Mouse (Mus musculus): ENCODE data around the gene Dlgap1.
A peak's percentile ranks its signal among the peaks of the same experiment; 100 is the strongest.
"Not testable (repeated sequence)": the region's sequence is repeated elsewhere in the genome, so short reads cannot be mapped to it uniquely, and the experiment has no call there.

Dlgap1 gene

DNA sequence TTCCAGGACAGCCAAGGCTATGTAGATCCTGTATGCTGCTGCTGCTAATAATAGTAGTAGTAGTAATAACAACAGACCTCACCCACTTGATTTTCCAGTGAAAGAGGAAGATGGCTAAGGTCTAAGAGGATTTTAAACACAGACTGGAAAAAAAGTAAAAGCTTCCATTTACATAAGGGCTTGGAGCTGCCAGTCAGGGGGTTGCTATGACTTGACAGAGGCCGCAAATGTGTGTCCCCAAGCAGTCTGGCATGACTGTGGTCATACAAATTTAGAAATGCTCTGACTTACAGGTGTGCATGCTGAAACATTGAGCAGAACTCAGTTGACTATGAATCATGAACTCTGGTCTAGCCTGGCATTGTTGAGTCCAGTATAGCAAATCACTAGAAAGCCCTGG lies 839.0 kb downstream of the Dlgap1 start:
- no peak for DNase-seq (ENCODE audit: inconsistent ontology term)

DNA sequence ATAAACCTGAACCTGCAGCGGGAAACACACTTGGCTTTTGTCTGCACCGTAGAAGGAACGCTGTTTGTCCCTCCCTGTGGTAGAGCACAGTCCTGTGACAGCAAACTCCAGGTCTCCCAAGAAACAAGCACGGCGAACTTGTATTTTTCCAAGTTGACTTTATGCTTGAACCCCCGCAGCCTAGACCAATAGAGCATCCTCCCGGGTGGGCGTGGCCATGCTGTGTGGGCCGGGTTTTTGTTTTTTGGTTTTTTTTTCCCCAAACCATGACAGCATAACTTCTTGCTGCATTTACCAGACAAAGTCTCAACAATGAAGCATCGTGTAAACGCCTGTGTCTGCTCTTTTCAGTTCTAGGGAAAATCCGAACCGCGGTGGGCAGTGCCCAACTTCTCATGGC lies 840.0 kb downstream of the Dlgap1 start:
- no peak for DNase-seq (ENCODE audit: inconsistent ontology term)

DNA sequence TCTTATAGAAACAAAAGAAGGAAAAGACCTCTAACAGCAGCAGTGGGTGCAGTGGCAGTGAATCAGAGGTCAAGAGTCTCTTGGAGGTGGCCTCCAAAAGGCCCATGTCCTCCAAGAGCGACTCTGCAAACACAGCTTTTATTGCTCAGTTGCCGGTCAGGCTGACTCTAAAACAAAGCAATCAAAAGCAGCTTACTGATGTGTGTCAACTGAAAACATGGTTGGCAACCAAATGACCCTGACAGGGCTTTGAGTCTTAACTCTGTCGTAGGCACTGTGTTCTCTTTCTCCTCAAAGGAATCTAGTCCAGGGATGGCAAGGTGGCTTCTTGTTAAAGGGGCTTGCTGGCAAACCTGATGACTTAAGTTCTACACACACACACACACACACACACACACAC lies 840.9 kb downstream of the Dlgap1 start:
- DNase-seq (ENCODE audit: inconsistent ontology term): no peak

DNA sequence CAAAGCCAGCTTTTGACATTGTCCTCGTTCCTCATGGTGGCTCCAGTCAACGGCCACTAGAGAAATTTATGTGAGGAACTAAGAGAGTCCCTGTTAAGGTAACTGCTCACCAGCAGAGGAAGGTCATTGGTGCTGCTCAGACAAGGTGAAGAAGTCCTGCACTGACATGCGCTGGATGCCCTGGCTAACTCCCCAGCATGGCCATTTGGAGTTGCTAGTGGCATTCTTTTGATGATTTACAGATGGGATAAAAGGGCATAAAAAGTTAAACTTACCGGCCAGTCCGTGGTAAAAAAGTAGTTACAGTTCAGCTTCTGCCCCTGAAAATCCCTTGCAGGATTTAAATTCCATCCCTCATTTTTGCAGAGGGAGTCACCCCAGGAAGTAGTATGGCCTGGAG lies 841.9 kb downstream of the Dlgap1 start:
- no peak for DNase-seq (ENCODE audit: inconsistent ontology term)

DNA sequence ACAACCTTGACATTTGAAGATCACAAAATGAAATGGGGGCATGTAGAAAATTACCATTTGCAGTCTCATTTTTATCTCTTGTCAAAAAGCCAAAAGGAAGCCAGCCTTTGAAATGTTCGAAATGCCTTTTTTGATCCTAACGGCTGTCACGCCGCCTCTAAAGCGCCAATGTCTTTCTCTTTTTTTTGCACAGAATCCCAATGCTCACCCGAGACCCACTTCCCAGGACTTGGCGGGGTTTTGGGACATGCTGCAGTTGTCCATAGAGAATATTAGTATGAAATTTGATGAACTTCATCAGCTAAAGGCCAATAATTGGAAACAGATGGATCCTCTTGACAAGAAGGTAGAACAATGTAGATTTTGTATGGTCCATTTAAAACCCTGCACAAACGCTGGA lies 846.1 kb downstream of the Dlgap1 start:
- DNase-seq (ENCODE audit: inconsistent ontology term): no peak

DNA sequence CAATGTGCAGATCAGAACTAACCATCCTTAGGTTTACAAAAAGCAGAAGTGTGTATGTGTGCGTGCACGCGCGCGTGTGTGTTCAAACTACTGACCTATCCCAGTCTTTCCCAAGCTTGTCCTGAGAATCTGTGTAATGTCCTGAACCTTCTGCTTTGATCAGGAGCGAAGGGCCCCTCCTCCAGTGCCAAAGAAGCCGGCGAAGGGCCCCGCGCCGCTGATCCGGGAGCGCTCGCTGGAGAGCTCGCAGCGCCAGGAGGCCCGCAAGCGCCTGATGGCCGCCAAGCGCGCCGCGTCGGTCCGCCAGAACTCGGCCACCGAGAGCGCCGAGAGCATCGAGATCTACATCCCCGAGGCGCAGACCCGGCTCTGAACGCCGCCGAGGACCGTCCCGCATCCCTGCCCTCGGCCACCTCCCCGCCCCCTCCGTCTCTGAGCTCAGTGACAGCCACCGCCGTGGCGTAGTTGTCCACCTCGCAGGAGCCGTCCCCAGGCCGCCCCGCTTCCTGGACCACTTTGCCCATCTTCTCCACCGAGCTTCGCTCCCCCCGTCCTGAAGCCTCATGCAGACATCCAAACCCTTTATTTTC lies 849.1 kb downstream of the Dlgap1 start:
- peak; percentile 29 for DNase-seq (ENCODE audit: inconsistent ontology term)

DNA sequence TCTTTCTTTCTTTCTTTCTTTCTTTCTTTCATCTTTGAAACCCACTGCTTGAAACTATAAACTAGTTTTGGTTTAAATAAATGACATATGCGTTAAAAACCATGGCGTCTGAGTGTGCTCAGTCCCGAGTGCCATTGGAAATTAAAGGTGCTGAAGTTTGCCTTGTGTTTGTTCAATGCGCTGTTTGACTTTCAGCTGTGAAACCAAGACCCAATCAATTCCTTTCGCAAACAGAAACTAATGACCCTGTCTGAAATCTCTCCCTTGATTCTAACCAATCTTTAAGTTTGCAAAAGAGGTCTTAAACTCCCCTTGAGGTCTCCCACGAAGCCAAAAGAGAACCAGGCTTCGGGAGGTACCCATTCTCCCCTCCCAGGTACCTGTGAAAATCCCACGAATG lies 854.2 kb downstream of the Dlgap1 start:
- no peak for DNase-seq (ENCODE audit: inconsistent ontology term)

DNA sequence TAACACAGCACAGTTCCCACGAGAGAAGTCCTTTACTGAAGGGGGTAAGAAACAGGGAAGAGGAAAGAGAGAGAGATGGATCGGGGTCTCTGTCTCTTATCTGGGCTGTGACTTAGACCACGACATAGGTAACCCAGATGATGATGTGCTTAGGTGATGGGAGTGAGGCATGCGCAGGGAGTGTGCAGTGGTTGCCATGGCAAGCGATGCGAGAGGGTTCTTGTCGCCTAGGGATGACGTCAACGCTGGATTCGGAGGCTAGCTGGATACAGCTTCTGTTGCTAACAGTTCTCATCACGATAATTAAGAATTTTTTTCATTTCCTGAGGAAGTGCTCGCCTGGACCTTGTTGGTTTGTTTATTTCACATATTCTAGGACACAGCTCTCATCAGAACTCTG lies 857.4 kb downstream of the Dlgap1 start:
- no peak for DNase-seq (ENCODE audit: inconsistent ontology term)

DNA sequence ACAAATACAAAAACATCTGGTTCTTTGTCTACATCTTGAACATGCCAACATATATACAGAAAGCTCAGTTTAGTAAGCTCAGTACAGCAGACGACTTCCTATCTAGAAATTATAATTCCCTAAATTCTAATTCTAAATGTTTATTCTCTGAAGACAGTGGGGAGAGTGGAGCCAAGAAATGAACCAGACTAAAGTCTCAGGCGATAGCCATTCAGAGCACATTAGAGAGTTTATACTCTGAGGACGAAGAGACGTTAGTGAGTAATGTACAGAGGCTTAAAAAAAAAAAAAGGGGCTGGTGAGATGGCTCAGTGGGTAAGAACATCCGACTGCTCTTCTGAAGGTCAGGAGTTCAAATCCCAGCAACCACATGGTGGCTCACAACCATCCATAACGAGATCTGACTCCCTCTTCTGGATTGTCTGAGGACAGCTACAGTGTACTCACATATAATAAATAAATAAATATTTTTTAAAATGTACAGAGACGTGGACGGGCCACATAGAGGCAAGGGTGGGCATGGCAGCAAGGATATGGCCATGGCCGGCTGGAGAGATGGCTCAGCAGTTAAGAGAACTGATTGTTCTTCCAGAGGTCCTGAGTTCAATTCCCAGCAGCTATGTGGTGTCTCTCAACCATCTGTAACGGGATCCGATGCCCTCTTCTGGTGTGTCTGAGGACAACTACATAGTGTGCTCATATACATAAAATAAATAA lies 858.7 kb downstream of the Dlgap1 start:
- DNase-seq (ENCODE audit: inconsistent ontology term): not testable (repeated sequence)

DNA sequence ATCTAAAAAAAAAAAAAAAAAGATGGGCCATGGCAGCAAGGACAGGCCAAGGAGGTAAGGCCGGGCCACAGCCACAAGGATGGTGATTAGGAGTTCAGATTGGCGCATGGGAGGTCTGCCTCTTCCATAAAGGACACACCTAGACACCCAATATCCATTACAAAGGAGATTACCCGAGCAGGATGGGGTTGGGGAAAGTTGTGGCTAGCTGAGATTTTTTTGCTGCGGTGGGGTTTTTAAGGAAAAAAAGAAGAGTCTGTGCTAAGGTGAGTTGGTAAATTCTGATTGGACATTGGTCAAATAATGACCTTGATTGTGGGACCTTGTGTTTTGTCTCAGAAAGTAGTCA lies 859.3 kb downstream of the Dlgap1 start:
- no peak for DNase-seq (ENCODE audit: inconsistent ontology term)

DNA sequence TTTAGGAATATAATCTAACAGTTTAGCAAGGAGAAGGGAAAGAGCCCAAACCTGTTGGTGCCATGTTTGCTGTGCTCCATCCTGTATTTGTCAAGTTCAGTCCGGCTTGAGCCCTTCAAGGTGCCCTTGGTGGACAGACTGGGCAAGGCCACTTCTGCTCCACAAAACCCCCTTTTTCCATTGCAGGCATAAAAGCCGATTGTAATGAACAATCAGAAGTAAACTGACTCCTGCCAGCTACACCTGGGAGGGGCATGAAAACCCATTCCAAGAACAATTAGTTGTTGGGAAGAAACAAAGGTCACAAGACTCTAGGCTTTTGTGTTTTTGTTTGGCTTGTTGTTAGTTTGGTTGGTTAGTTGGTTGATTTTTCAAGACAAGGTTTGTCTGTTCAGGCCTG lies 859.7 kb downstream of the Dlgap1 start:
- no peak for DNase-seq (ENCODE audit: inconsistent ontology term)

DNA sequence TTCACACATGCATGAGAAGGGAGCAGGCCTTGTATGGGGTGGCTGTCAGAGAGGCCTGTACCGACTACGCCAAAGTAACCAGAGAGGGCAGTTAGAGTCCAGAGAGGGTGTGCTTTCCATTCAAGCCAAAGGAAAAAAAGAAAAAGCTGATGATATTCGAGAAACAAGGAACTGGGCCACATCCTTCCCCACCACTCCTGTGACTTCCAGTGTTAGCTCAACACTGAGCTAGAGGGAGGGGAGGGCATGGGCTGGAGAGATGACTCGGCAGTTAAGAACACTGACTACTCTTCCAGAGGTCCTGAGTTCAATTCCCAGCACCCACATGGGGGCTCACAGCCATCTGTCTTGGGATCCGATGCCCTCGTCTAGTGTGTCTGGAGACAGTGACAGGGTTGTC lies 860.3 kb downstream of the Dlgap1 start:
- no peak for DNase-seq (ENCODE audit: inconsistent ontology term)

DNA sequence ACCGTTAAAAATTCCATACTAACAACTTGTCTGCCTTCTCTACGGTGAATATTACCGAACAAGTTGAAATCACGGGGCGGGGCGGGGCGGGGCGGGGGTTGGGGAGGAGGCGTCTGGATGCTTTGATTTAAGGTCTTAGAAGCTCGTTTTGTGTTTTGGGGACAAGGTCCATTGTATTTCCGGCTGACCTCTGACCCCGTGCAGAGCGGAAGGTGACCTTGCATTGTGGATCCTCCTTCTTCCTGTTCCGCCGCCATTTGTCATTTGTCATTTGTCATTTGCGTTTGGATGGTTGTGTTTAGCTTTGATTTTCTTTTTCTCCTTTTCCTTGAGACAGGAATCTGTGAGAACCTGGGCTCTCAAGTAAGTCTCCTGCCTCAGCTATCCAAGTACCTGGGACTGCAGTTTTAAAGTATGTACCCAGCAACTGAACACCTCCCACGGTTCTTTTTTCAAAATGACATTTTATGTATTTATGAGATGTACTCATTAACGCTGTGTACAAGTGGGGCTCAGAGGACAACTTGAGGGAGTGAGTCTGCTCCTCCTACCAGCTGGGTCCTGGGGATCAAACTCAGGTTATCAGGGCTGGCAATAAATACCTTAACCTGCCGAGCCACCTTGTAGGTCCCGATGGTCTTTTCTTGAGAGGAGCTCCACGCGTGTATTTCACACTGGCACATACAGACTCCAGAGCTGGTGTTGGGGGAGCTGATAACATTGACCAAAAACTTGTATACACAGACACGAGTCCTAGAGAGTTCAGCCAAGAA lies 861.3 kb downstream of the Dlgap1 start:
- no peak for DNase-seq (ENCODE audit: inconsistent ontology term)

DNA sequence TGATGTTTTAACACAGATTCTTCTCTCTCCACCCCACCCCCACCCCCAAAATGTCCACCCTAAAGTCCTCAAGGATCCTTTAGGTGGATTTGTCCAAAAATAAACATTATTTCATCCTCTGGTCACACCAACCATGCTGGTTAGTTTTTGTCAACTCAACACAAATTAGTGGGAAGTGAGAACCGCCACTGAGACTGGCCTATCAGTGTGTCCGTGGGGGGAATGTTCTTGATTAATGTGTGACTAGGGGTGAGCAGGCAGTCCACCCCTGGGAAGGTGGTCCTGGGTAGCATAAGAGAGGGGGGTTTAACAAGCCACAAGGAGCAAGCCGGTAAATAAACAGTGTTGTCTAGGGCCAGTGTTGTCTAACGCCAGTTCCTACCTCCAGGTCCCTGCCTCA lies 862.7 kb downstream of the Dlgap1 start:
- DNase-seq (ENCODE audit: inconsistent ontology term): no peak

DNA sequence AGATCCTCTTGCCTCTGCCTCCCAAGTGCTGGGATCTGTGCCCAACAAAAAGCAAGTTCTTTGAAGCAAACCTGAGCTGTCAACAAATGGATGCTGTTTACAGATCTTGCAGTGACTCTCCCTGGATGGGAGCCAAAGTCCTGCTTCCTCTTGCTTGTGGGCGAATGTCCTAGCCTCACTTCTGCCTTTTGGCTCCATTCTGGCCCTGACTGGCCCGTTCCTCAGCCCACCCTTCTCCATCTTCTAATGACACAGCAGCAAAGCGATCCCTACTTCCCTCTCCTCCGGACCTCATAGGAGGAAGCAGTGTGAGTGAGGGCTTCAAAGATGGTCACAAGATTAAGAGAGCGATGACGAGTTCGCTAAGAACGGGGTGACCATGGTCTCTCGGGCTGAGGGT lies 863.7 kb downstream of the Dlgap1 start:
- DNase-seq (ENCODE audit: inconsistent ontology term): no peak

DNA sequence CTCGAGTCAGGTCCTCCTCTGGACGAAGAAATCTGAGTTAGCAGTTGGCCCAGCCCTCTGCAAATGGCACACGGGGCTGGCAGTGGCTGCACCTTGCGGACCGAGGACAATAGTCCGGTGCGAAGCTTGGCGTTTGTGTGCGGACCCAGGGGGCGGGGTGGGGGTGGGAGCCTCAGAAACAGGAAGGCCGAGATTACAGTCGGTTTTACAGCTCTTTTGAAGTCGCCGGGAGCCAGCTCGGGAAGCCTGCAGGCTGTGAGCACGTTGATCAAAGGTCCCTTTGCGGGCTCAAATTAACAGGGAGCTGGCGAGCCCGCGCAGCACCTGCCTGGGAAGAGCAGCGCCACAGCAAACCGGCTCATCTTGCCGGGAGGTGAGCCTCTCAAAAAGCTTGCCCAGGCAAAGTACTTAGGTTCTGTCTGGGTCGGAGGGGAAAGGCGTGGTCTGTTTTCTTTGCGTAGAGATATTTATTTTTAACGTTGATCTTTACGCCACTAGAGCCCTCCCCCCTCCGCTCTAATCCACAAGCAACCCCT lies 865.6 kb downstream of the Dlgap1 start:
- DNase-seq (ENCODE audit: inconsistent ontology term): peak; percentile 65

DNA sequence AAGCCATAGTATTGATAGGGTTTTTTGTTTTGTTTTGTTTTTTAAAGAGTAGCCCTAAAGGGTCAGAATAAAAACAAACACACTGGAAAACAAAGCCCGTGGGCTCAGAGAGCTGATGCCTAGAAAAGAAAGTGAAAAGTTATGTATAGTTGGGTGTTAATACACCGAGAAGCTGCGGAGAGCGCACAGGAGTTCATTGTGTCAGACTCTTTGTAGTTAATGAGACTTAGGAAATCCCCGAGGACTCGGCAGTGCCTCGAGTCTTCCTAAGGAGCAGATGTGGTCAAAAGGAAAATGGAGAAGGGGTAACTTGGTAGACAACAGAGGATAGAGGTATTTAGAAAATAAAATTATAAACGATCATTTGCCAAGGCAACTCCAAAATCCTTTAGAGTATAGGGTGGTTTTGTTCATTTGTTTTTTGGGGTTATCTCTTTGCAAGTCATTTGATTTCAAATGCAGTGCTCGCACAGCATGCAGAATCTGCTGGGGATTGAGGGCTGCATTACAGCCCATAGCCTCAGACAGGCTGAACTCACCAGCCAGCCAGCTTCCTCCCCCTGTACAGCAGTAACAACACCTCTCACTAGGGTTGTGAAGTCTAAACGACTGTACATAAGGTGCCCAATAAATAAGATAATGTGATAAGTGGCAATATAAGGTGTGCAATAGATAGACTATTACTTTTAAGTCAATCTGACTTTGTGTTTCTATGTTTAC lies 866.4 kb downstream of the Dlgap1 start:
- DNase-seq (ENCODE audit: inconsistent ontology term): peak; percentile 20

DNA sequence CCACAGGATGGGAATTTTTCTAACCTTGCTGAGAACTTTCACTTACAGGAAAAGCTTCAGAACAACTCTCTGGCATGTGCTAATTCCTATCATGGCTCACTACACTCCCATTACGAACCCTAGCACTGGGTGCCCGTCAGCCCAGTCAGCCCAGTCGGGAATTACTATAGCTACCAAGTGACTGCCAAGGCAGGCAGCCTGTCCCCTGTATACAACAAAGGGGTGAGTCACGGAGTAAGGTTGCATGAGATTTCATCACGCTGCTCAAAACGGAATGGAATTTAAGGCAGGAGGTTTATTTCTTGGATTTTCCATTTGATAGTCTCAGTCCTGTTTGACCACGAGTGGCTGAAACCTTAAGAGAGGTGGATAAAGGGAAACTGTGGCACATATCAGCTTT lies 867.9 kb downstream of the Dlgap1 start:
- peak; percentile 90 for DNase-seq (ENCODE audit: inconsistent ontology term)

DNA sequence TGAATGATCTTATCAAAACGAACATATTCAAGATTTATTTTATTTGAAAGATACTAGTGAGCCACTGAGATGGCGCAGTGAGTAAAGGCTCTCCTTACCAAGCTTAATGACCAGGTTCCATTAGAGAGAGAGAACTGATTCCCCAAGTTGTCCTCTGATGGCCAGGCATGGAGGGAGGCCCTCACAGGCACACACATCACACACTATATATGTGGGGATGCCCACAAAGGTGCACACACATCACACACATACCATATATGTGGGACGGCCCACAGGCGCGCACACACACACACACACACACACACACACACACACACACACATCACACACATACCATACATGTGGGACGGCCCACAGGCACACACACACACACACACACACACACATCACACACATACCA lies 868.6 kb downstream of the Dlgap1 start:
- DNase-seq (ENCODE audit: inconsistent ontology term): not testable (repeated sequence)

DNA sequence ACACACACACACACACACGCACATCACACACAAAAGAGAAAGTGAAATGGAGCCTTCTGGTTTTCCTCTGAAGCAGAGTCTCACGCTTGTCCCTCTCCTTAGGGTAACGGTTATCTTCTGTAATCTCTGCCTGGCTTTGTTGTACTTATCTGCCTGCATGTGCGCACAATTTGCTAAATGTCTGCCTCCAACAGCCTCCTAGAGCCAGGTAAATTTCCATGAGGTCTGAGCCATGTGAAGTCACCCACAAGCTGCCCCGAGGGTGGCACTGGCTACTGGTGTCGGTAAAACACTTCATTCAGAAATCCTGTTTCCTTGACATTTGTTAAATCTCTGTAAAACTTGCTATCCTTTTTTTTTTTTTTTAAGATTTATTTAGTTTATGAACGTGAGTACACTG lies 869.2 kb downstream of the Dlgap1 start:
- DNase-seq (ENCODE audit: inconsistent ontology term): no peak

DNA sequence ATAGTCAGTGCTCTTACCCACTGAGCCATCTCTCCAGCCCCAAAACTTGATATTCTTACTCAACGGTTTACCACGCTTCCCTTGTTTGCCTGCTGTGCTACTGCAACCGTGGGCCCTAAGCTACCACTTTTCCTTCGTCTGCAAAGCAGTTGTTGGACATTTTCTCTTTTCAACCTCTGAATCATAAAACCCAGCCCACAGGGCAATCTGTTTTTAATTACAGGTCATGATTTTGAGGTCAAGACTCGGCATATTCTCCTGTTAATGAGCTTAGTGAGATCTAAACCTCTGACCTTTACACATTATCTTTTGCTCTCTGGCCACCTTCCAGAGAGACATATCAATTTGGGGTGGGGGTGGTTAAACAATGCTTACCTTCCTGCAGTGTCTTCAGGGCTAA lies 869.7 kb downstream of the Dlgap1 start:
- DNase-seq (ENCODE audit: inconsistent ontology term): no peak

DNA sequence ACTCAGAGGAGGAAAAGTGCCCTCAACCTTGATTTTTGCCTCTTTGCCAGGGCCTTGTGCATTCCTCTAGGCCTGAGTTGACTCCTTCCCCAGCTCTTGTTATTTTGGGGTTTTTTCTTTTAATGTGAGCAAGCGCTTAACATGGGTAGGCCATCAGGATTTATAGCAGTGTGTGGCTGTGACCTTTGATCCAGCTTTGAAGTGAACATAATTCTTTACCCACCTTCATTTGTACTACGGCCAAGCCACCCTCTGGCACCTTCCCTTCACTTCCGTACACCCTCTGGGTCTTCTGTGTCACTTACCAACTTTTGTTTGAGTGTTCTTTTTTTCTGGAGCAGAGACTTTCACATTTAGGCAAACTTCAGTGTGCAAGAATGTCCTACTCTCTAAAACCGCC lies 874.4 kb downstream of the Dlgap1 start:
- DNase-seq (ENCODE audit: inconsistent ontology term): no peak

All from Muller cell, postnatal 12 days (primary cell).